Mouse (Mus musculus) C2C12 (cell line): Measurements from ENCODE around the gene Ccr7. TPM values are rescaled to one million over a fixed set of nuclear protein-coding genes. Genes with fewer than 3 reads are reported as not detected.

ENCODE experiments used
- H3K27me3 ChIP-seq: one replicate; pipeline ENCODE4 v1.6.1; 2011; ENCODE audit not compliant: control insufficient read depth, insufficient read depth, insufficient read length
- H3K36me3 ChIP-seq: one replicate; pipeline ENCODE4 v1.6.1; 2011; ENCODE audit not compliant: control insufficient read depth, insufficient read depth
- H3K4me3 ChIP-seq: one replicate; pipeline ENCODE4 v1.5.1; 2011; ENCODE audit warnings: mild to moderate bottlenecking, control low read depth; ENCODE audit not compliant: poor library complexity, insufficient read depth, severe bottlenecking
- H3K79me2 ChIP-seq: one replicate; pipeline ENCODE4 v1.6.1; 2011; ENCODE audit not compliant: control insufficient read depth, insufficient read depth
- H3K79me3 ChIP-seq: one replicate; pipeline ENCODE4 v1.6.1; 2011; ENCODE audit warnings: low read depth, control low read depth
- H3ac ChIP-seq: one replicate; pipeline ENCODE3; 2011; ENCODE audit warnings: low read depth; ENCODE audit not compliant: control insufficient read depth, insufficient read length
- CEBPB ChIP-seq: IDR thresholded peaks from one replicate; pipeline ENCODE4 v1.6.1; 2011; ENCODE audit warnings: low read depth, mild to moderate bottlenecking, control low read depth, moderate library complexity
- CTCF ChIP-seq: IDR thresholded peaks from one replicate; pipeline ENCODE4 v1.5.1; 2011; ENCODE audit not compliant: control insufficient read depth, insufficient read depth, insufficient read length
- FOSL1 ChIP-seq: IDR thresholded peaks from one replicate; pipeline ENCODE4 v1.8.0; 2011; ENCODE audit warnings: mild to moderate bottlenecking, low read length; ENCODE audit not compliant: poor library complexity, insufficient read depth, severe bottlenecking
- MAX ChIP-seq: IDR thresholded peaks from one replicate; pipeline ENCODE4 v1.6.1; 2011; ENCODE audit warnings: mild to moderate bottlenecking, control low read depth
- MYOD1 ChIP-seq: IDR thresholded peaks from one replicate; pipeline ENCODE4 v1.6.1; 2011; ENCODE audit warnings: low read depth; ENCODE audit not compliant: control insufficient read depth, insufficient read length
- MYOG ChIP-seq: IDR thresholded peaks from one replicate; pipeline ENCODE4 v1.6.1; 2011; ENCODE audit not compliant: control insufficient read depth, insufficient read length; ENCODE audit errors: extremely low read depth
- USF1 ChIP-seq: IDR thresholded peaks from one replicate; pipeline ENCODE4 v1.6.1; 2011; ENCODE audit warnings: low read depth, mild to moderate bottlenecking, control low read depth, moderate library complexity
- long read RNA-seq, 2 experiments: library from polyadenylated mRNA; unstranded; transcript quantifications; one replicate each; pipeline ENCODE4 v2.0.0; 2019 to 2020
- polyA plus RNA-seq: library from polyadenylated mRNA; unstranded; fragments of >200 nt; fragmentation: generic; extraction: Trizol; gene quantifications from one replicate; pipeline ENCODE4 v1.2.1, GENCODE M21; 2012; ENCODE audit warnings: missing spikeins

The Ccr7 gene
- 0.02 TPM for polyA plus RNA-seq
- long read RNA-seq, experiment 1, result 0 reads
- long read RNA-seq, experiment 2, result 0 reads

DNA sequence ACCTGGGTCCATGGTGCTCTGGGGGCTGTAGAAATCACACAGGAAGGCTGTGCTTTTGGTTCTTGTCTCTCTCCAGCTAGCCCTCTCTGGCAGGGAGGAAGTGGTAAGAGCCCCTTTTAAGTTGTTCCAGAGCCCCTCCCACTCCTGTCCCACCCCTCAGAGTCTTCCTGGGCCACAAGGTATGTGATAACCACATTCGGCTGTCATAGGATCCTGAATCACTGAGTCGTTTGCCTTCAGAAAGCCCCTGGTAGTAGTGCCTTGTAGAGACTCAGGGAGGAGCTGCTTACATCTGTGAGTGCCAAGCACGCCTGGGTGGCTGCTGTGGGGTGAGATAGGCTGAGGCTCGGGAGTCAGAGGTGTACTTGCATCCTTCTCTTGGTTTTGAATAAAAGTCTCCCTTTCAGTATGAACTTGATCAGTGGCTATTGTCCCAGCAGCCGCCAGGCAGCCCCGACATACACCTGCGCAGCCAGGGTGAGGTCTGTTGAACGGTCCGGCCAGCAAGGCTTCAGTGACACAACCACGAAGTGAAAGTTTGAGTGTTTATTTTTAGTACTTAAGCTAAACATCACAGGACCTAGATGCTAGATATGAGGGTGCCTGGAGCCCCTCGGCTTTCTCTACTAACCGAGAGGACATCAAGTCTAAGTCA, at the start of gene Ccr7:
Ccr7 (minus strand) TSS at position 91 of the 655 bp plus-strand sequence.
- Histone ChIP-seq H3K79me2 (no peaks in the 10 kb centered on the region), H3K36me3 (no peaks in the 10 kb centered on the region), H3ac (no peak within 1 kb of the TSS), H3K27me3 (peaks cover 39% of the 10 kb centered on the region), H3K4me3 (no peak within 1 kb of the TSS), H3K79me3 (no peaks in the 10 kb centered on the region)
- no peak for TF ChIP-seq CEBPB
- no peak for TF ChIP-seq MAX
- TF ChIP-seq MYOD1, result no peak
- TF ChIP-seq USF1, result no peak
- no peak for TF ChIP-seq MYOG
- no peak for TF ChIP-seq CTCF

- H3K79me2 ChIP-seq, result no peaks in the 10 kb centered on the region
- H3K36me3 ChIP-seq, result no peaks in the 10 kb centered on the region
- no peaks in the 10 kb centered on the region for H3K79me3 ChIP-seq
- no peak overlapping the region for H3ac ChIP-seq
- no peak overlapping the region for H3K4me3 ChIP-seq
- TF ChIP-seq CTCF, result peak; percentile 29
- TF ChIP-seq MAX, result no peak
- no peak for TF ChIP-seq USF1
- peaks cover 52% of the 10 kb centered on the region for H3K27me3 ChIP-seq
Measured at GRCm38 (mm10) chr11:99189154-99189582, 34.3 kb upstream of the Ccr7 start.

GRCm38 (mm10) chr11:99187348-99187747, 32.5 kb upstream of the Ccr7 start:
- no peaks in the 10 kb centered on the region for H3K79me3 ChIP-seq
- H3ac ChIP-seq, result no peak overlapping the region
- TF ChIP-seq MYOG (no peak), MAX (no peak), MYOD1 (no peak), USF1 (no peak), CEBPB (no peak), FOSL1 (no peak), CTCF (no peak)
- no peak overlapping the region for H3K4me3 ChIP-seq
- no peaks in the 10 kb centered on the region for H3K36me3 ChIP-seq
- no peaks in the 10 kb centered on the region for H3K79me2 ChIP-seq
- H3K27me3 ChIP-seq, result peaks cover 61% of the 10 kb centered on the region

DNA sequence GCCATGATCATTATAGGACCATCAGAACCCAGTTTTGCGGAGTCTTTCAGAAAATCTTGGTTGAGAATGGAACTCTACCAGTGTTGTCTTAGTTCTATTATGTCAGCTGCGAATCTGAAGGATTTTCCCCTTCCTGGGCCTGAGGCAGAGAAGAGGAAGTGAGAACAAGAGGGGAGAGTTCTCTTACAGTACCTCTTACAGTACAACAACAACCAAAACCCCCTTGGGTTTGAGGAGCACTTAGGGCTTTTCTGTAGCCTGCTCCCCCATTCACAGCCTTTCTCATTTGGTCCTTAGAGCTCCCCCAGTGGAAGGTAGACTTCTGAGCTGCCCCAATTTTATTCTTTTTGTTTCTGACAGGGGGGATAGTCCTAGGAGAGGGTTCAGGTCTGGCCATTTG, 32.0 kb upstream of the Ccr7 start:
- TF ChIP-seq MYOG (no peak), CTCF (no peak), CEBPB (no peak), MAX (no peak), MYOD1 (no peak), USF1 (no peak), FOSL1 (no peak)
- no peaks in the 10 kb centered on the region for H3K36me3 ChIP-seq
- no peaks in the 10 kb centered on the region for H3K79me2 ChIP-seq
- no peak overlapping the region for H3K4me3 ChIP-seq
- peaks cover 66% of the 10 kb centered on the region for H3K27me3 ChIP-seq
- no peaks in the 10 kb centered on the region for H3K79me3 ChIP-seq
- no peak overlapping the region for H3ac ChIP-seq

GRCm38 (mm10) chr11:99182575-99182974, 27.7 kb upstream of the Ccr7 start:
- Histone ChIP-seq H3K79me2 (no peaks in the 10 kb centered on the region), H3K4me3 (no peak overlapping the region), H3ac (no peak overlapping the region), H3K36me3 (no peaks in the 10 kb centered on the region), H3K27me3 (peaks cover 43% of the 10 kb centered on the region), H3K79me3 (no peaks in the 10 kb centered on the region)
- TF ChIP-seq CTCF (no peak), MAX (no peak), FOSL1 (no peak), MYOD1 (no peak), CEBPB (no peak), USF1 (no peak), MYOG (no peak)

DNA sequence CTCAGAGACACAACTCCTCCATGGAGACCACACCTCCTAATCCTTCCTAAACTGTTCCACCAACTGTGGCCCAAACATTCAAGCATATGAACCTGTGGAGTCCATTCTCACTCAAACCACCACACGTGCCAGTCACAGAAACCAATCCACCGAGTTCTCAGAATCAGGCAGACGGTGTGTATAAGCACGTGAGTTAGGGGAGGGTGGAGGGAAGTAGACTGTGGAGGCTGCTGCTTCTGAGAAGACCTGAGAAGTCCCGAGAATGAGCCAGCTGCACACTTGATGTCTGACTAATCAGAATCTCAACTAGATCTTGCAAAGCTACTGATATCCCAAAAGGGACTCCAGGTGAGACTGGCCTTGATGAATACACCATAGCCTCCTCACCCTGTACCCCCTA, 25.2 kb upstream of the Ccr7 start:
- TF ChIP-seq CEBPB (no peak), USF1 (no peak), MYOG (no peak), MAX (no peak), CTCF (no peak), MYOD1 (no peak), FOSL1 (no peak)

More for the DNA sequence above, 25.2 kb upstream of the Ccr7 start:
- Histone ChIP-seq H3ac (no peak overlapping the region), H3K79me3 (no peaks in the 10 kb centered on the region), H3K4me3 (no peak overlapping the region), H3K27me3 (peaks cover 26% of the 10 kb centered on the region), H3K79me2 (no peaks in the 10 kb centered on the region), H3K36me3 (no peaks in the 10 kb centered on the region)
